Mouse (Mus musculus) CH12.LX (cell line): Measurements from ENCODE around the gene Bcas2. TPM values are rescaled to one million over a fixed set of nuclear protein-coding genes. Genes with fewer than 3 reads are reported as not detected.

ENCODE experiments used
- DNase-seq: peaks from one replicate; pipeline ENCODE4 v3.0.0-alpha.2; 2013; ENCODE audit errors: extremely low read depth
- H3K27ac ChIP-seq: 2 replicates; pipeline ENCODE4 v1.5.1; 2012; ENCODE audit warnings: low read depth, mild to moderate bottlenecking, control low read depth, moderate library complexity; ENCODE audit not compliant: insufficient read depth
- H3K27me3 ChIP-seq: replicated peaks from 2 replicates; pipeline ENCODE3; 2012; ENCODE audit warnings: inconsistent platforms
- H3K36me3 ChIP-seq, 2 experiments: replicated peaks in 1 of 2; 2 replicates each; pipeline versions ENCODE3 to v1.6.1; 2012; ENCODE audit warnings: inconsistent platforms in 1 of 2, low read length in 1 of 2, mild to moderate bottlenecking in 1 of 2, mixed read lengths in 1 of 2, moderate library complexity in 1 of 2; ENCODE audit not compliant: control insufficient read depth in 1 of 2, insufficient read depth in 1 of 2
- H3K4me1 ChIP-seq, 2 experiments: 2 replicates each; pipeline ENCODE4 v1.6.1; 2012; ENCODE audit warnings: inconsistent platforms in 1 of 2, moderate library complexity in 1 of 2; ENCODE audit not compliant: insufficient read depth in 2 of 2, control insufficient read depth in 1 of 2
- H3K4me2 ChIP-seq: 2 replicates; pipeline ENCODE4 v1.6.1; 2012; ENCODE audit warnings: low read depth, mild to moderate bottlenecking, control low read depth; ENCODE audit not compliant: poor library complexity, insufficient read depth, severe bottlenecking
- H3K4me3 ChIP-seq, 3 experiments: fragments of 150-350 bp in 1 of 3; sonication (generic) in 1 of 3; replicated peaks in 1 of 3; 2 replicates each; pipeline versions ENCODE3 to v1.5.1; 2011 to 2012; ENCODE audit warnings: low read depth in 2 of 3, low read length in 2 of 3, mild to moderate bottlenecking in 2 of 3, moderate library complexity in 2 of 3, control low read depth in 1 of 3, improper control_type of control experiment in 1 of 3, inconsistent platforms in 1 of 3, mixed read lengths in 1 of 3; ENCODE audit not compliant: poor library complexity in 1 of 3
- H3K79me2 ChIP-seq: replicated peaks from 2 replicates; pipeline ENCODE4 v1.6.1; 2012; ENCODE audit warnings: mild to moderate bottlenecking, moderate library complexity; ENCODE audit not compliant: control insufficient read depth, poor library complexity, insufficient read depth, severe bottlenecking; ENCODE audit errors: extremely low read depth
- H3K9ac ChIP-seq: 2 replicates; pipeline ENCODE4 v1.6.1; 2012; ENCODE audit warnings: low read depth, mild to moderate bottlenecking, control low read depth, moderate library complexity; ENCODE audit not compliant: insufficient read depth
- H3K9me3 ChIP-seq: replicated peaks from 2 replicates; pipeline ENCODE3; 2012; ENCODE audit warnings: low read length, inconsistent platforms, mixed read lengths
- CHD2 ChIP-seq: IDR thresholded peaks from 2 replicates; pipeline ENCODE4 v1.6.1; 2011; ENCODE audit warnings: low read length, improper control_type of control experiment
- E2F4 ChIP-seq: IDR thresholded peaks from 2 replicates; pipeline ENCODE4 v1.6.1; 2011; ENCODE audit warnings: low read depth, low read length, improper control_type of control experiment; ENCODE audit not compliant: insufficient replicate concordance
- ELF1 ChIP-seq: IDR thresholded peaks from 2 replicates; pipeline ENCODE4 v1.6.1; 2014; ENCODE audit warnings: low read depth, mild to moderate bottlenecking, inconsistent platforms, low read length, improper control_type of control experiment
- EP300 ChIP-seq: IDR thresholded peaks from 2 replicates; pipeline ENCODE4 v1.6.1; 2011; ENCODE audit warnings: low read length, improper control_type of control experiment
- JUN ChIP-seq: IDR thresholded peaks from 2 replicates; pipeline ENCODE4 v1.6.1; 2011; ENCODE audit warnings: low read depth, mild to moderate bottlenecking, low read length, improper control_type of control experiment, moderate library complexity; ENCODE audit not compliant: insufficient read depth
- KAT2A ChIP-seq: IDR thresholded peaks from 2 replicates; pipeline ENCODE4 v1.6.1; 2012; ENCODE audit warnings: low read length, improper control_type of control experiment, inconsistent platforms; ENCODE audit not compliant: insufficient replicate concordance
- MYC ChIP-seq: IDR thresholded peaks from 2 replicates; pipeline ENCODE4 v1.6.1; 2011; ENCODE audit warnings: low read depth, mild to moderate bottlenecking, improper control_type of control experiment, low read length
- POLR2AphosphoS2 ChIP-seq: IDR thresholded peaks from 2 replicates; pipeline ENCODE4 v1.6.1; 2011; ENCODE audit warnings: low read depth, low read length, improper control_type of control experiment
- USF1 ChIP-seq: IDR thresholded peaks from 2 replicates; pipeline ENCODE4 v1.6.1; 2014; ENCODE audit warnings: low read depth, mild to moderate bottlenecking, inconsistent platforms, low read length, improper control_type of control experiment
- USF2 ChIP-seq: conservative IDR thresholded peaks from 2 replicates; pipeline ENCODE4 v1.6.1; 2011; ENCODE audit warnings: low read depth, low read length, improper control_type of control experiment
- ZNF384 ChIP-seq: IDR thresholded peaks from 2 replicates; pipeline ENCODE4 v1.6.1; 2012; ENCODE audit warnings: low read depth, low read length, improper control_type of control experiment, inconsistent platforms
- dilution Hi-C: fragments of 300-500 bp; cut with MboI; formaldehyde crosslinking; loops from 2 replicates; pipeline ENCODE4 v1.14.3; 2020; ENCODE audit warnings: low sequenced_read_pairs; ENCODE audit not compliant: extremely low pct_unique_long_range_greater_than_20kb, extremely low pct_ligation_motif_present
- in situ Hi-C: fragments of 300-500 bp; cut with MboI; formaldehyde crosslinking; loops from 3 replicates; pipeline ENCODE4 v1.14.3; 2019; ENCODE audit warnings: low sequenced_read_pairs, low pct_ligation_motif_present, low pct_unique_long_range_greater_than_20kb, mixed read lengths
- polyA plus RNA-seq: library from polyadenylated mRNA; unstranded; fragments of >175 nt; gene quantifications from 2 replicates; pipeline ENCODE4 v1.2.1, GENCODE M21; 2012; ENCODE audit warnings: low read depth; ENCODE audit not compliant: insufficient read length
- total RNA-seq, 2 experiments: library from RNA; depleted of rRNA; stranded (reverse); fragments of 300-350 nt in 1 of 2; fragments of >200 nt in 1 of 2; gene quantifications; 2 replicates each; pipeline ENCODE4 v1.2.3; 2012 to 2014

The Bcas2 gene
- total and polyA plus RNA-seq, 3 experiments: 65.3 to 126 (median 111) TPM

DNA sequence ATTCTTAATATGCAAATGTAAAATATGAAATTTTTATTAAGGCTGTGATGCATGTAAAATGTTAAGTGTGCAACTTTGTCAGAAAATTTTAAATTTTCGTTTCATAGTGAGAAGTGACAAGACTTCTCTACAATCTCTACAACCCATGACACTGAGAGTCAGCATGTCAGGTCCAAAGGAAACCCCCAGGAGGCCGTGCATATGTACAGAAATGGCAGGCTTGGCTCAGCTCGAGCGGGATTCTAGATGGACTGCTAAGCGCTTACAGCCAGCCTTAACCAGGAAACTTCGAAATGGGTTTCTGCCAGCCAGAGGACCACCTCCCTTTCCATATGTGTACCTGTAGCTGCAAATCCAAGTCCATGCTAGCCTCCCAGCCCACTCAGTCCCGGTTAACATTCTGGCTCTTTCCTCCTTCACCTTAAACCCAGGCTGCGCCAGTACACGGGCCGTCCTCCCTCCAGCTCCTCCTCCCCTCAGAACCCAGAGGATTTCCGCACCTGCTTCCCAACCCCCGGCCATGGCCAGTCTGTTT, 52.8 kb downstream of the Bcas2 start:
- no peak for DNase-seq
- Histone ChIP-seq H3K36me3 (no peaks in the 10 kb centered on the region), H3K79me2 (no peaks in the 10 kb centered on the region), H3K4me2 (no peak overlapping the region), H3K4me3 (no peak overlapping the region), H3K9ac (no peak overlapping the region), H3K27ac (no peak overlapping the region), H3K9me3 (peaks cover 21% of the 10 kb centered on the region), H3K4me1 (no peaks in the 10 kb centered on the region), H3K27me3 (no peaks in the 10 kb centered on the region)
- TF ChIP-seq ZNF384: no peak
- no peak for TF ChIP-seq EP300
- TF ChIP-seq MYC: no peak
- TF ChIP-seq E2F4: no peak
- TF ChIP-seq JUN: no peak
- no peak for TF ChIP-seq KAT2A
- TF ChIP-seq ELF1: no peak
- no peak for TF ChIP-seq CHD2
- TF ChIP-seq POLR2AphosphoS2: no peak
- TF ChIP-seq USF2: no peak
- in situ Hi-C loops: loop anchor here (25.0 kb wide), 1 partner anchor 138 kb away; no protein-coding TSS in a partner anchor
- dilution Hi-C loops: no loop called here

- no peaks in the 10 kb centered on the region for H3K27me3 ChIP-seq
- no peak overlapping the region for H3K9ac ChIP-seq
- H3K4me1 ChIP-seq: no peaks in the 10 kb centered on the region
- no peak for DNase-seq
- dilution Hi-C loops: no loop called here
- H3K4me2 ChIP-seq: no peak overlapping the region
- no peaks in the 10 kb centered on the region for H3K79me2 ChIP-seq
- in situ Hi-C loops: no loop called here
- no peak overlapping the region for H3K27ac ChIP-seq
- H3K4me3 ChIP-seq: no peak overlapping the region
- H3K36me3 ChIP-seq: no peaks in the 10 kb centered on the region
- TF ChIP-seq USF1 (no peak), EP300 (no peak), KAT2A (no peak), ZNF384 (no peak)
- peaks cover 22% of the 10 kb centered on the region for H3K9me3 ChIP-seq
Observed at GRCm38 (mm10) chr3:103227729-103228128, 56.3 kb downstream of the Bcas2 start.

Other genes with a start within 250 kb of the Bcas2 start
- not detected in 2 replicates for gene Sycp1, start 235.6 kb upstream of the Bcas2 start, total RNA-seq (2012; rRNA removed)
- gene Sycp1, start 235.6 kb upstream of the Bcas2 start, total RNA-seq (2014; rRNA removed): not detected in 2 replicates
- gene Sycp1, start 235.6 kb upstream of the Bcas2 start, polyA plus RNA-seq: not detected in 2 replicates
- not detected in 2 replicates for gene Nr1h5, start 207.5 kb upstream of the Bcas2 start, total RNA-seq (2012; rRNA removed)
- gene Nr1h5, start 207.5 kb upstream of the Bcas2 start, total RNA-seq (2014; rRNA removed): 0.08 TPM in 1 of 2 replicates, not detected in the other
- gene Nr1h5, start 207.5 kb upstream of the Bcas2 start, polyA plus RNA-seq: 0.13 TPM in 1 of 2 replicates, not detected in the other
- gene Sike1, start 175.9 kb upstream of the Bcas2 start, total RNA-seq (2012; rRNA removed): 15.3 and 20.9 TPM in 2 replicates
- gene Sike1, start 175.9 kb upstream of the Bcas2 start, total RNA-seq (2014; rRNA removed): 28.2 and 39.2 TPM in 2 replicates
- 31.6 and 38.4 TPM in 2 replicates for gene Sike1, start 175.9 kb upstream of the Bcas2 start, polyA plus RNA-seq
- gene Csde1, start 151.2 kb upstream of the Bcas2 start, total RNA-seq (2012; rRNA removed): 196 and 213 TPM in 2 replicates
- 249 and 280 TPM in 2 replicates for gene Csde1, start 151.2 kb upstream of the Bcas2 start, total RNA-seq (2014; rRNA removed)
- gene Csde1, start 151.2 kb upstream of the Bcas2 start, polyA plus RNA-seq: 194 and 210 TPM in 2 replicates
- 49.7 and 52.5 TPM in 2 replicates for gene Nras, start 113.4 kb upstream of the Bcas2 start, total RNA-seq (2012; rRNA removed)
- gene Nras, start 113.4 kb upstream of the Bcas2 start, total RNA-seq (2014; rRNA removed): 47.7 and 48.2 TPM in 2 replicates
- 69.1 and 79.3 TPM in 2 replicates for gene Nras, start 113.4 kb upstream of the Bcas2 start, polyA plus RNA-seq
- not detected in 2 replicates for gene Ampd1, start 97.6 kb upstream of the Bcas2 start, total RNA-seq (2012; rRNA removed)
- gene Ampd1, start 97.6 kb upstream of the Bcas2 start, total RNA-seq (2014; rRNA removed): not detected in 2 replicates
- gene Ampd1, start 97.6 kb upstream of the Bcas2 start, polyA plus RNA-seq: 0.19 and 0.38 TPM in 2 replicates
- 0.13 and 0.21 TPM in 2 replicates for gene Dennd2c, start 69.1 kb upstream of the Bcas2 start, total RNA-seq (2012; rRNA removed)
- 0.19 and 0.26 TPM in 2 replicates for gene Dennd2c, start 69.1 kb upstream of the Bcas2 start, total RNA-seq (2014; rRNA removed)
- 0.27 and 0.30 TPM in 2 replicates for gene Dennd2c, start 69.1 kb upstream of the Bcas2 start, polyA plus RNA-seq
- gene Trim33, start 107.6 kb downstream of the Bcas2 start, total RNA-seq (2012; rRNA removed): 11.7 and 13.5 TPM in 2 replicates
- gene Trim33, start 107.6 kb downstream of the Bcas2 start, total RNA-seq (2014; rRNA removed): 28.0 and 28.1 TPM in 2 replicates
- 29.3 and 30.5 TPM in 2 replicates for gene Trim33, start 107.6 kb downstream of the Bcas2 start, polyA plus RNA-seq